Mouse (Mus musculus): Measurements from ENCODE around the gene Batf. TPM values are rescaled to one million over a fixed set of nuclear protein-coding genes. Genes with fewer than 3 reads are reported as not detected.

The Batf gene
- 46.1 TPM for total RNA-seq (2023)

DNA sequence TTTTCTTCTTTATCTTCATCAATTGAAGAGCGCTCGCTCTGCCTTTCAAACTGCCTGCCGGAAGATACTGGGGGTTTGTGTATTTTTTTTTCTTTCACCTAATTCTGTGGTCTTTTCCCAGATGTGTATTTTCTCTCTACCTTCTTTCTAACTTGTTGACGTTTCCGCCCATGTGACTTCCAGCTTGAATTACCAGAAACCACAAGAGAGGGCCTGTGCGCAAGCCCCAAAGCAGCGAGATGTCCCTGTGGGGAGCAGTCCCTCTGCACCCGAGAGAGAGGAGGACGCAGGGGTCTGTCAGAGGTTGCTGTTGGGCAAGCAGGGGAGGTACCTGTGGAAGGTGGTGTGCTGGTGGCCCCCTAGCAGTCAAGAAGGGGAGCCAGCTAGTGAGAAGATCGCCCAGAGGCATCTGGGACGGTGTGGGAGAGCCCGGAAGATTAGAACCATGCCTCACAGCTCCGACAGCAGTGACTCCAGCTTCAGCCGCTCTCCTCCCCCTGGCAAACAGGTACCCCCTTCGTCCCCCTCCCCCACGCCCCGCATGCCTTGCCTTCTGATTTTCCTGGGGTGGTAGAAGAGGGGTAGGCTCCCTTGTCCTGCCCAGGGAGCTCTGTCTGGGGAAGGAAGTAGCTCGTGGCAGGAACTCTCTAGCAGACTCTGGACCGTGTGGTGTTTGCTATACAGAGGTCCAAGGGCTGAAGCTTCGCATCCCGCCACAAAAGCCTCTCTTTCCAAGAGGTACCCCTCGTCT lies at the start of gene Batf:
Batf (plus strand) TSS at position 204 of the 751 bp plus-strand sequence.

DNA sequence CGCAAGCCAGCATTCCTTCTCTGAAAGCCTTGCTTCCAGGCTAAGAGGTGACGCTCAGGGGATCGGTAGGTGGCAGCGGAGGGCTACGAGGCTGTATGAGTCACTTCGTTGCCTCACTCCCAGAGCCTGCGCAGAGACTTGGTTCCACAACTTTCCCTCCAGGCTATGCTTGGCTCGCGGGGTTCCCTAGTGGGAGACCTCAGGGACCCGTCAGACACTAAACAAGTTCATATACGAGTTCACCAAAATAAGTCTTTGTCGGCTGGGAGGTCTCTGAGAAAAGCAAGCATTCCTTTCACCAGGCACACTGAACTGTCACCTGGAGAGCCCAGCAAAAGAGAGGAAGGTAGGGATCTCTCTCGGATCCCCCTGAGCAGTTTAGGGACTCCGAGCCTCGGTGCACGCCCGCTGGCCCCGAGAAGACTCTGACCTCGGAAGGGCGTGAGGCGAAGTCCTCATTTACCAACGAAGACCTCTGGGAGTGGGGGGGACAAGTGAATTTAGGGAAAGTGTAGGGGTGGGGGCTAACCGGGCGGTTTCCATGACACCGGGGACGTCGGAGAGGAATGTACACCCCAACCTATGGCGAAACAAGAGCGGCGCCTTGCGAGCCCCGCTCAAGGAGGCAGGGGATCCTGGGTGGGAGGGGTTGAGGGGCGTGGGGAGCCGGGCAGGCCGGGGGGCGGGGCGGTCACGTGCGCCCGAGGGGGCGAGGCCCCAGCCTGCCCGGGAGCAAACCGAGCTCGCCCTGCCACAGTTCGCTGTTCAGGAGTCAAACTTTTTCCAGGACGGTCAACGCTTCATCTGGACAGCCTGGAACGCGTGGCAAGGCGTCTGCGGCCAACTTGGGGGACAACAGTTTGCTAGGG lies 59.6 kb downstream of the Batf start, which contains the start of gene Flvcr2:
Flvcr2 (plus strand) TSS at position 713 of the 869 bp plus-strand sequence.

Other genes starting within 250 kb of the Batf start
- 1,385 TPM for gene Fos, start 212.8 kb upstream of the Batf start, total RNA-seq (2023)
- 2.2 TPM for gene Jdp2, start 87.6 kb upstream of the Batf start, total RNA-seq (2023)
- gene Flvcr2, start 59.9 kb downstream of the Batf start, total RNA-seq (2023): not detected
- 22.3 TPM for gene Erg28, start 137.9 kb downstream of the Batf start, total RNA-seq (2023)
- 29.5 TPM for gene Ttll5, start 138.0 kb downstream of the Batf start, total RNA-seq (2023)